Mouse (Mus musculus) left cerebral cortex, postnatal 25 days (tissue): ENCODE measurements around the gene Vmn1r40. TPM values are rescaled to one million over a fixed set of nuclear protein-coding genes. Genes with fewer than 3 reads are reported as not detected.

Experiments
- DNase-seq, 2 experiments: peaks; one replicate each; pipeline ENCODE4 v3.0.0; 2022; ENCODE audit warnings: low spot score in 2 of 2, mixed read lengths in 1 of 2
- intact Hi-C: fragments of 180-260 bp; cut with DNase I; formaldehyde crosslinking; loops from one replicate; pipeline ENCODE4 v1.15.1; 2025
- total RNA-seq, 2 experiments: library from RNA; stranded (reverse); gene quantifications; 2 replicates each; pipeline ENCODE4 v1.2.3; 2021

Gene Vmn1r40
- total RNA-seq, result not detected

GRCm38 (mm10) chr6:89707240-89707639, at the start of gene Vmn1r40:
TSS of gene Vmn1r40 (plus strand) at chr6:89707540.
- DNase-seq, result no peak
- intact Hi-C loops, result no loop called here

- intact Hi-C loops, result loop anchor here (5.0 kb wide), 1 partner anchor 731 kb away; no protein-coding TSS in a partner anchor
- DNase-seq, result no peak
Measured at GRCm38 (mm10) chr6:89658342-89658741, 49.0 kb upstream of the Vmn1r40 start.

GRCm38 (mm10) chr6:89658931-89659330, 48.4 kb upstream of the Vmn1r40 start:
- intact Hi-C loops, result loop anchor here (5.0 kb wide), 1 partner anchor 732 kb away; no protein-coding TSS in a partner anchor
- no peak for DNase-seq

GRCm38 (mm10) chr6:89659692-89660423, 47.5 kb upstream of the Vmn1r40 start:
- intact Hi-C loops, result loop anchor here (5.0 kb wide), 1 partner anchor 733 kb away; no protein-coding TSS in a partner anchor
- DNase-seq, result peak; percentile 39 to 56

GRCm38 (mm10) chr6:89660490-89660889, 46.9 kb upstream of the Vmn1r40 start:
- no peak for DNase-seq
- intact Hi-C loops, result no loop called here

GRCm38 (mm10) chr6:89662521-89662920, 44.8 kb upstream of the Vmn1r40 start:
- intact Hi-C loops, result no loop called here
- DNase-seq, result no peak

- intact Hi-C loops, result no loop called here
- no peak for DNase-seq
Measured at GRCm38 (mm10) chr6:89665155-89665554, 42.2 kb upstream of the Vmn1r40 start.

- DNase-seq, result no peak
- intact Hi-C loops, result no loop called here
Measured at GRCm38 (mm10) chr6:89665667-89666066, 41.7 kb upstream of the Vmn1r40 start.

- intact Hi-C loops, result no loop called here
- no peak for DNase-seq
Measured at GRCm38 (mm10) chr6:89666976-89667375, 40.4 kb upstream of the Vmn1r40 start.

GRCm38 (mm10) chr6:89669556-89669955, 37.8 kb upstream of the Vmn1r40 start:
- intact Hi-C loops, result no loop called here
- DNase-seq, result no peak

- intact Hi-C loops, result loop anchor here (10.0 kb wide), 3 partner anchors 753 to 903 kb away; partner anchors contain the start of gene Cfap100
- DNase-seq, result peak in 1 of 2 experiments; percentile 41
Measured at GRCm38 (mm10) chr6:89671431-89671830, 35.9 kb upstream of the Vmn1r40 start.

- intact Hi-C loops, result loop anchor here (10.0 kb wide), 3 partner anchors 752 to 902 kb away; partner anchors contain the start of gene Cfap100
- DNase-seq, result no peak
Measured at GRCm38 (mm10) chr6:89672641-89673040, 34.7 kb upstream of the Vmn1r40 start.

- intact Hi-C loops, result loop anchor here (10.0 kb wide), 3 partner anchors 752 to 902 kb away; partner anchors contain the start of gene Cfap100
- DNase-seq, result no peak
Measured at GRCm38 (mm10) chr6:89673135-89673780, 34.1 kb upstream of the Vmn1r40 start.

GRCm38 (mm10) chr6:89678522-89678921, 28.8 kb upstream of the Vmn1r40 start:
- intact Hi-C loops, result loop anchor here (10.0 kb wide), 3 partner anchors 746 to 896 kb away; partner anchors contain the start of gene Cfap100

GRCm38 (mm10) chr6:89679291-89679835, 28.0 kb upstream of the Vmn1r40 start:
- DNase-seq, result peak; percentile 72 to 81
- intact Hi-C loops, result loop anchor here (10.0 kb wide), 3 partner anchors 745 to 895 kb away; partner anchors contain the start of gene Cfap100

More at GRCm38 (mm10) chr6:89678522-89678921, 28.8 kb upstream of the Vmn1r40 start:
- no peak for DNase-seq

- peak; percentile 74 to 76 for DNase-seq
- intact Hi-C loops, result loop anchor here (1.0 kb wide), 1 partner anchor 647 kb away; no protein-coding TSS in a partner anchor
Measured at GRCm38 (mm10) chr6:89680155-89680554, 27.2 kb upstream of the Vmn1r40 start.

GRCm38 (mm10) chr6:89684231-89684630, 23.1 kb upstream of the Vmn1r40 start:
- no peak for DNase-seq
- intact Hi-C loops, result no loop called here

GRCm38 (mm10) chr6:89687100-89687499, 20.2 kb upstream of the Vmn1r40 start:
- no peak for DNase-seq
- intact Hi-C loops, result no loop called here

GRCm38 (mm10) chr6:89706624-89707023, 716 bp upstream of the Vmn1r40 start:
- intact Hi-C loops, result no loop called here
- no peak for DNase-seq

- intact Hi-C loops, result no loop called here
Measured at GRCm38 (mm10) chr6:89718051-89718450, 10.7 kb downstream of the Vmn1r40 start.

More at GRCm38 (mm10) chr6:89718051-89718450, 10.7 kb downstream of the Vmn1r40 start:
- DNase-seq, result no peak
